Mouse (Mus musculus): ENCODE measurements around the gene Tmem87a.

Tmem87a gene

GRCm38 (mm10) chr2:120366501-120366900, 37.4 kb downstream of the Tmem87a start:
- DNase-seq (ENCODE audit: low spot score in 2 of 2): no peak

- no peak for DNase-seq (ENCODE audit: low spot score in 2 of 2)
Measured at GRCm38 (mm10) chr2:120360425-120360824, 43.5 kb downstream of the Tmem87a start.

- peak; percentile 62 to 75 for DNase-seq (ENCODE audit: low spot score in 2 of 2)
Measured at GRCm38 (mm10) chr2:120352682-120353646, 50.9 kb downstream of the Tmem87a start, which contains the start of gene Vps39. Vps39 (minus strand) TSS chr2:120353137.

GRCm38 (mm10) chr2:120351321-120351720, 52.6 kb downstream of the Tmem87a start:
- no peak for DNase-seq (ENCODE audit: low spot score in 2 of 2)

- DNase-seq (ENCODE audit: low spot score in 2 of 2): no peak
Measured at GRCm38 (mm10) chr2:120348120-120348519, 55.8 kb downstream of the Tmem87a start.

- DNase-seq (ENCODE audit: low spot score in 2 of 2): no peak
Measured at GRCm38 (mm10) chr2:120341741-120342140, 62.2 kb downstream of the Tmem87a start.

GRCm38 (mm10) chr2:120337886-120338285, 66.0 kb downstream of the Tmem87a start:
- no peak for DNase-seq (ENCODE audit: low spot score in 2 of 2)

- no peak for DNase-seq (ENCODE audit: low spot score in 2 of 2)
Measured at GRCm38 (mm10) chr2:120331575-120331974, 72.3 kb downstream of the Tmem87a start.

- DNase-seq (ENCODE audit: low spot score in 2 of 2): no peak
Measured at GRCm38 (mm10) chr2:120315077-120315476, 88.8 kb downstream of the Tmem87a start.

- no peak for DNase-seq (ENCODE audit: low spot score in 2 of 2)
Measured at GRCm38 (mm10) chr2:120314487-120314886, 89.4 kb downstream of the Tmem87a start.

- DNase-seq (ENCODE audit: low spot score in 2 of 2): no peak
Measured at GRCm38 (mm10) chr2:120313976-120314375, 89.9 kb downstream of the Tmem87a start, which contains the start of gene Pla2g4f. Pla2g4f (minus strand) TSS chr2:120314165.

- DNase-seq (ENCODE audit: low spot score in 2 of 2): no peak
Measured at GRCm38 (mm10) chr2:120312276-120312825, 91.6 kb downstream of the Tmem87a start.

Data from frontal cortex, postnatal 25 days (tissue).